Mouse (Mus musculus) ES-Bruce4 (cell line): ENCODE data around the gene Kctd10. TPM values are rescaled to one million over a fixed set of nuclear protein-coding genes. Genes with fewer than 3 reads are reported as not detected.

Experiments used
- H3K27ac ChIP-seq: 2 replicates; pipeline ENCODE4 v1.5.1; 2012; ENCODE audit warnings: low read length, inconsistent platforms; ENCODE audit not compliant: insufficient read depth
- H3K27me3 ChIP-seq: 2 replicates; pipeline ENCODE4 v1.6.1; 2012; ENCODE audit warnings: mild to moderate bottlenecking, low read length, inconsistent platforms; ENCODE audit not compliant: control insufficient read depth, poor library complexity, insufficient read depth, severe bottlenecking
- H3K36me3 ChIP-seq: 2 replicates; pipeline ENCODE4 v1.6.1; 2012; ENCODE audit warnings: inconsistent platforms, mild to moderate bottlenecking, low read length, moderate library complexity; ENCODE audit not compliant: control insufficient read depth, poor library complexity, insufficient read depth, severe bottlenecking
- H3K4me1 ChIP-seq: one replicate; pipeline ENCODE4 v1.8.1; 2011; ENCODE audit warnings: low read length; ENCODE audit not compliant: control insufficient read depth, insufficient read depth
- H3K4me3 ChIP-seq: 2 replicates; pipeline ENCODE4 v1.5.1; 2011; ENCODE audit warnings: low read depth, mild to moderate bottlenecking, low read length
- H3K9ac ChIP-seq: 2 replicates; pipeline ENCODE4 v1.6.1; 2012; ENCODE audit warnings: low read depth, mild to moderate bottlenecking, inconsistent platforms; ENCODE audit not compliant: poor library complexity, severe bottlenecking
- H3K9me3 ChIP-seq: replicated peaks from 2 replicates; pipeline ENCODE4 v1.6.1; 2012; ENCODE audit warnings: mild to moderate bottlenecking, low read length, inconsistent platforms; ENCODE audit not compliant: control insufficient read depth, poor library complexity, insufficient read depth, severe bottlenecking
- CTCF ChIP-seq: IDR thresholded peaks from one replicate; pipeline ENCODE4 v1.8.1; 2011; ENCODE audit warnings: low read depth, low read length
- EP300 ChIP-seq: IDR thresholded peaks from 2 replicates; pipeline ENCODE4 v1.6.1; 2011; ENCODE audit warnings: low read depth, low read length; ENCODE audit not compliant: insufficient read depth
- POLR2A ChIP-seq: IDR thresholded peaks from one replicate; pipeline ENCODE4 v1.8.1; 2011; ENCODE audit warnings: low read length; ENCODE audit not compliant: insufficient read depth
- polyA plus RNA-seq: library from polyadenylated mRNA; stranded (reverse); fragments of >200 nt; gene quantifications from 2 replicates; pipeline ENCODE4 v1.2.4, GENCODE M21; 2011; ENCODE audit warnings: low read depth; ENCODE audit not compliant: missing spikeins, insufficient read depth, insufficient read length

The Kctd10 gene
- 60.4 and 64.6 TPM in 2 replicates for polyA plus RNA-seq

GRCm38 (mm10) chr5:114380209-114381012 lies at the start of gene Kctd10, which contains the start of gene Ube3b:
Gene Kctd10 (minus strand): TSS chr5:114380508.
Gene Ube3b (plus strand): TSS chr5:114380607.
- 0 out of 2 replicates have a peak within 1 kb of the TSS, but pooled peaks have one; percentile 53 for H3K27ac ChIP-seq
- H3K9me3 ChIP-seq, result no peaks in the 10 kb centered on the region
- H3K4me3 ChIP-seq, result peak within 1 kb of the TSS; percentile 99
- TF ChIP-seq POLR2A, result peak; percentile 23
- no peak for TF ChIP-seq EP300
- no peak for TF ChIP-seq CTCF
- H3K27me3 ChIP-seq, result no peaks in the 10 kb centered on the region
- 0 out of 2 replicates have a peak, but pooled peaks cover 5% of the 10 kb centered on the region for H3K36me3 ChIP-seq
- H3K9ac ChIP-seq, result peak within 1 kb of the TSS; percentile 99
- no peaks in the 10 kb centered on the region for H3K4me1 ChIP-seq

GRCm38 (mm10) chr5:114429781-114430180 lies 49.5 kb upstream of the Kctd10 start:
- Histone ChIP-seq H3K27me3 (no peaks in the 10 kb centered on the region), H3K36me3 (no peaks in the 10 kb centered on the region), H3K4me3 (no peak overlapping the region), H3K9me3 (no peaks in the 10 kb centered on the region), H3K4me1 (no peaks in the 10 kb centered on the region), H3K9ac (no peak overlapping the region), H3K27ac (no peak overlapping the region)
- TF ChIP-seq CTCF, result no peak
- no peak for TF ChIP-seq EP300
- TF ChIP-seq POLR2A, result no peak

GRCm38 (mm10) chr5:114428621-114429020 lies 48.3 kb upstream of the Kctd10 start:
- H3K4me3 ChIP-seq, result no peak overlapping the region
- H3K9me3 ChIP-seq, result no peaks in the 10 kb centered on the region
- no peak for TF ChIP-seq EP300
- no peak for TF ChIP-seq POLR2A
- TF ChIP-seq CTCF, result no peak
- no peaks in the 10 kb centered on the region for H3K36me3 ChIP-seq
- H3K27ac ChIP-seq, result no peak overlapping the region
- H3K27me3 ChIP-seq, result no peaks in the 10 kb centered on the region
- H3K4me1 ChIP-seq, result no peaks in the 10 kb centered on the region
- no peak overlapping the region for H3K9ac ChIP-seq

GRCm38 (mm10) chr5:114426732-114427131 lies 46.4 kb upstream of the Kctd10 start:
- no peak overlapping the region for H3K4me3 ChIP-seq
- no peaks in the 10 kb centered on the region for H3K4me1 ChIP-seq
- H3K9me3 ChIP-seq, result no peaks in the 10 kb centered on the region
- H3K27ac ChIP-seq, result no peak overlapping the region
- H3K9ac ChIP-seq, result no peak overlapping the region
- TF ChIP-seq EP300 (no peak), CTCF (no peak), POLR2A (no peak)
- no peaks in the 10 kb centered on the region for H3K27me3 ChIP-seq
- H3K36me3 ChIP-seq, result no peaks in the 10 kb centered on the region

- Histone ChIP-seq H3K4me3 (no peak overlapping the region), H3K27me3 (no peaks in the 10 kb centered on the region), H3K9me3 (no peaks in the 10 kb centered on the region), H3K27ac (no peak overlapping the region), H3K4me1 (no peaks in the 10 kb centered on the region), H3K9ac (no peak overlapping the region), H3K36me3 (no peaks in the 10 kb centered on the region)
- TF ChIP-seq POLR2A (no peak), EP300 (no peak), CTCF (no peak)
Measured at GRCm38 (mm10) chr5:114423961-114424360, 43.7 kb upstream of the Kctd10 start.

- Histone ChIP-seq H3K4me1 (no peaks in the 10 kb centered on the region), H3K36me3 (no peaks in the 10 kb centered on the region), H3K9me3 (no peaks in the 10 kb centered on the region), H3K27ac (no peak overlapping the region), H3K27me3 (no peaks in the 10 kb centered on the region), H3K9ac (no peak overlapping the region), H3K4me3 (no peak overlapping the region)
- TF ChIP-seq EP300 (no peak), POLR2A (no peak), CTCF (no peak)
Measured at GRCm38 (mm10) chr5:114422591-114422990, 42.3 kb upstream of the Kctd10 start.
